Mouse (Mus musculus) c-Kit-positive CD71-positive TER-119-positive erythroid progenitor cells, embryonic 14.5 days (primary cell): ENCODE data around the gene Opn3.

ENCODE experiments used
- DNase-seq: peaks from one replicate; pipeline ENCODE4 v3.0.0-alpha.2; 2013; ENCODE audit warnings: low spot score

The Opn3 gene

GRCm38 (mm10) chr1:175648615-175649014 lies 44.0 kb downstream of the Opn3 start:
- DNase-seq: no peak

DNA sequence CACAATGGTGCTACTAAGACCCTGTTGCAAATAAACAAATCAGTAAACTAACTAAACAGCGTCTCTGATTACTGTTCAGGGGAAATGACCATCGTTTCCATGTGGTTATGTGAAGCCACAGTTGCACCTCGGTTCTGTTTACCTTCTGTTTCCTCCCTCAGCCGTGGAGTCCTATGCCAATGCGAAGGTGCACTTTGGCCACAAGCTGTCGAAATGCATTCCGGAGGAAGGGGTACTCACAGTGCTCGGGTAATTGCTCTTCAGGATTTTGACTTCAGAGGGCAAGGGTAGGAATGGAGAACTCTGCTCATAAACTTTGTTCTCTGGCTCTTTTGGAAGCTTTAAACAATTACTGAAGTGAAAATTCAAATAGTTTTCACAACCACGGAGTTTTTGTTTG lies 45.6 kb downstream of the Opn3 start:
- no peak for DNase-seq

GRCm38 (mm10) chr1:175643496-175644265 lies 48.9 kb downstream of the Opn3 start:
- DNase-seq: no peak

DNA sequence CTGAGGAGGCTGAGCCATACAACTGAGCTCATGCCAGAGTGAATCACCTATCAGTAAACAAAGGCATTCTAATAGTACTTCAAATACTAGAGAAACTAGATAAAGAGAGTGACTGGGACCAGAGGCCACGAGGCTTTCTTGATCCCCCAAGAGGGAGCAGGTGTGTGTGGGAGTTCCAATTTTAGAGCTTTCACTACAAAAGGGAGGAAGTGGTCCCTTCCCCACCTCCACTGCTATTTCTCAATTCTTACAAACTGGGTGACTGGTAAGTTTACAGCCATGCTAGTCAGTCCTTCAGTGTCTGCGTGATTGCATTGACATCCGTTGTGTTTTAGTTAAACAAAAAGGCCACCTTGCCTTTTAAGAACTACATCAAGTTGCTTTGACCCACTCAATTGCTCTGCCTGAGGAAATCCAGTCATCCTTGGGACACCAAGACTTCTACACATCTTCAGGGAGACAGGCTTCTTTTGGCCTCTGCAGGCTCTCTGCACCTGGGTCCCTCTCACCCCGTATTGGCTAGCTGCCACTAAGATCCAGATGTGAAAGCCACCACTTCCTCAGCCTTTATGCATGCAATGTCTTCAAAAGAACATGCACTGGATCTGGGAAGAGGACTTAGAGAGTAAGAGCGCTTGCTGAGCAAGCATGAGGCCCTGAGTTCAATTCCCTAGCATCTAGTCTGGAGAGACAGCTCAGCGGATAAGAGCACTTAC lies 52.0 kb downstream of the Opn3 start:
- DNase-seq: no peak

- no peak for DNase-seq
Measured at GRCm38 (mm10) chr1:175639072-175639471, 53.5 kb downstream of the Opn3 start.

DNA sequence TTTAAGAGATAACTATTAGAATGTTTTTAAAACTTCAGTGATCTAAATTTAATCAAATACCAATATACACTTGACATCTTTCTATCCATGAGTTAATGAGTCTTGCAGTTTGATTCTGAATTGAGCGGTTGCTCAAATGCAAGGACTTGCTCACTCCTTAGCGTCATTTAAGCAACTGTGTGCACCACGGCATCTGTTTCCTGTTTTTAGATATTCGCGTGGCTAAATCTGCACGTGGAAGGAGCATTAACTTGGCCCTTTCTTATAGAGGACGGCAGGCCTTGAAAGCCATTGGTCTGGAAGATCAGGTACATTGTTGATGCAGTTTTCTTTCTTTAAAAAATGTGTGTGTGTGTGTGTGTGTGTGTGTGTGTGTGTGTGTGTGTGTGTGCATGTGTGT lies 54.9 kb downstream of the Opn3 start:
- DNase-seq: no peak

DNA sequence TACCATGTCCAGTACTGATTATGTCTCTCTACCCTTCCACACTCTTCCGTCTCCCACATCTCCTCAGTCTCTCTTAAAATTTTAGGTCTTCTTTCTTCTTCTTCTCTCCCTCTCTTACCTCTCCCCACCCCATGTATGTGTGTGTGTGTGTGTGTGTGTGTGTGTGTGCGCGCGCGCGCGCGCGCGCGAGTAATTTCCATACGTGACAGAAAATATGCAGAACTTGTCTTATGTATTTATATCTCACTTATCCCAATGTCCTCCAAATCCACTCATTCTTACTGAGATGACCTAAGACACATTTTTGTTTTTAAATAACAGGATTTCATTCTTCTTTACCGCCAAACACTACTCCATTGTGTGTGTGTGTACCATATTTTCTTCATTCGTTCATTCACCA lies 60.1 kb downstream of the Opn3 start:
- DNase-seq: no peak

- DNase-seq: no peak
Measured at GRCm38 (mm10) chr1:175631721-175632221, 60.8 kb downstream of the Opn3 start.

DNA sequence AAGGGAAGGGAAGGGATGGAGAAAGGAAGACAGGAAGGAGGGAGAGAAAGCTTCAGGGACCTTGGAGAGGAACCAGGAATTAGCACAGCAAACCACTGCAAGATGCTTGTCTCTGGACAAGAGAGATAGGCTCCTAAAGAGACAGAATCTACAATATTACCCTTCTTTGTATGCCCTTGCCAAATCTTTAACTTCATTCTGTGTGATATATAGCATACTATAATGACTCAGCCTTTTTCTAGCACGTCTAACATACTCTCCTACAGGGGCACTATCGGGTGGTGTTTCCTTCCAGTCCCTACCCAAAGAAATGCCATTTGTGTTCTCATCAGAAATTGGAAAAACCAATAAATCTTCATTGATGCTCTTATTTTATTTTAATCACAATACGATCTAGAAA lies 61.5 kb downstream of the Opn3 start:
- DNase-seq: no peak

DNA sequence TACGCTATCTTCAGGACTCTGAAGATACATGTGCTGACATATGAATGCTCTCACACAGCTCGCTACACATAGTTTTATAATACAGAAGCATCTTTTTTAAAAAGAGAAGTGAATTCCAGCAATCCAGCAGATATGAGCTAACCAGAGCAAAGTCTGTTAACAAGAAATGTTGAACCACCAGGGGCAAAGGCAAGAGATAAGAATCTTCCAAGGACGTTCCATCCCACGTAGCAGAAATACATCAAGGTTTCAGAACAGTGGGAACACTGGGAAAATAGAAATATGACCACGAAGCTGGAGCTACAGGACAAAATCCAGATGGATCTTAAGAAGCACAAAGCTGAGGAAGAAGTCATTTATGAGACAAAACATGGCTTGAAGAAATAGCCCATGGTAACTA lies 62.2 kb downstream of the Opn3 start:
- no peak for DNase-seq

DNA sequence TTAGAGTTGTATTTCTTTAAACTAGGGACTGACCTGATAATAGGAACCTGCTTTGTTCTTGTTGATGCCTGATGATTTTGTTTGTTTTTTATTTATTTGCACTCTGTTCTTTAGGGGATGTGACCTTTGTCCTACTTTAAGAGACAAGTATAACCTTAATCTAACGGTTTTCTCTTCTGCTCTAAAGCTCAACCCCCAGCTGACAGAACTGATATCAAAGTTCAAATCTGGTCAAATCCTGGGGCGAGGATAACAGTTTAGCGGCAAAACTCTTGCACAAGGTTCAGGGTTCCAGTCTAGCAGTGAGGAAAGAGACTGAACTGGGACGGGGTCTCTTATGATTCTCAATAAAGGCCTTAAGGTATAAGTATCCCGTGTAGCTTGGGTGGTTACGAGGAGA lies 63.3 kb downstream of the Opn3 start:
- no peak for DNase-seq

GRCm38 (mm10) chr1:175625990-175626692 lies 66.4 kb downstream of the Opn3 start:
- no peak for DNase-seq

- DNase-seq: peak; percentile 96
Measured at GRCm38 (mm10) chr1:175625257-175625879, 67.2 kb downstream of the Opn3 start, which contains the start of gene Fh1. TSS of gene Fh1 (minus strand) at chr1:175625635.

- DNase-seq: no peak
Measured at GRCm38 (mm10) chr1:175623656-175624055, 68.9 kb downstream of the Opn3 start.

DNA sequence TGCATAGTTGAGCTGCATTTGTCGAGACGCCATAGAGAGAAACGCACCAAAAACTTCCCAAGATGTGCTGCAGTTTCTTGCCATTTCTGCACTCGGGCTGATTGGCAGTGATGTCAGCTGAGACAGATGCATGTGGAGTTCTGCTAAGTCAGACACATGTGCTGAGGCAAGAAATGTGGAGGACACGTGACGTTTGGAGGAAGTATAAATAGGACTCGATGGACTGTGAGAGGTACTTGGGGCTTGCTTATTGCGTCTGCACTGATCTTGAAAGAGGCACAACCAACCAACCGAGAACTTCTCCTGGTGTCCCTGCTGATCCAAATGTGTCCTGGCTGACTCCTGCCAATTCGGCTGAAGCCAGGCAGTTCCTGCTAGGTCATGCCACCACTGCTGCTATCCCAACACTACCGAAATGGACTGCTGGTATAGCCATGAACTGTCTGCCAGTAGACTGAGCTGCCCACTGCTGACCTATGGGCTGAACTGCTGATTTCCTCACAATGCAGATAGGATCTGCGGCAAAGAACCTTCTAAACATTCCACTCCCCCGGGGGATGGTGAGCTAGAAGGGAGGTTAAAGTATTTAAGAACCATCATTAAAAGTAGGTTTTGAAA lies 72.7 kb downstream of the Opn3 start, which contains the start of gene Kmo:
TSS of gene Kmo (plus strand) at position 568 of the 618 bp plus-strand sequence.
- DNase-seq: no peak

- DNase-seq: no peak
Measured at GRCm38 (mm10) chr1:175614992-175615391, 77.6 kb downstream of the Opn3 start.
